Mouse (Mus musculus): ENCODE measurements around the gene Gm8947. TPM values are rescaled to one million over a fixed set of nuclear protein-coding genes. Genes with fewer than 3 reads are reported as not detected.

Gene Gm8947
- total and polyA plus RNA-seq, 3 experiments: 0.08 to 0.36 TPM; not detected in 1

GRCm38 (mm10) chr1:151216417-151216816 is 24.2 kb downstream of the Gm8947 start:
- no peak for DNase-seq (ENCODE audit: extremely low read depth)
- Histone ChIP-seq H3K79me2 (replicated peaks; ENCODE audit: control insufficient read depth, extremely low read depth, insufficient read depth, poor library complexity, severe bottlenecking) (no peaks in the 10 kb centered on the region), H3K27ac (ENCODE audit: insufficient read depth, low read depth) (no peak overlapping the region), H3K9ac (ENCODE audit: insufficient read depth, low read depth) (no peak overlapping the region), H3K4me2 (ENCODE audit: insufficient read depth, low read depth, poor library complexity, severe bottlenecking) (no peak overlapping the region), H3K4me1 (ENCODE audit: control insufficient read depth in 1 of 2, insufficient read depth in 2 of 2) (peaks cover 2 to 22% of the 10 kb centered on the region in 2 experiments; a peak in 2 of 4 replicates), H3K36me3 (replicated peaks in 1 of 2; ENCODE audit: control insufficient read depth in 1 of 2, insufficient read depth in 1 of 2, low read length in 1 of 2) (no peaks in the 10 kb centered on the region), H3K9me3 (replicated peaks; ENCODE audit: low read length) (no peaks in the 10 kb centered on the region), H3K4me3 (replicated peaks in 1 of 3; ENCODE audit: low read depth in 2 of 3, low read length in 2 of 3, poor library complexity in 1 of 3) (no peak overlapping the region), H3K27me3 (replicated peaks) (no peaks in the 10 kb centered on the region)
- in situ Hi-C loops (cut with MboI; ENCODE audit: low pct_ligation_motif_present, low pct_unique_long_range_greater_than_20kb, low sequenced_read_pairs) (no loop called here), dilution Hi-C loops (cut with MboI; ENCODE audit: extremely low pct_ligation_motif_present, extremely low pct_unique_long_range_greater_than_20kb, low sequenced_read_pairs) (no loop called here)
- TF ChIP-seq POLR2AphosphoS2 (IDR thresholded peaks at IDR 0.05; ENCODE audit: low read depth, low read length): no peak
- no peak for TF ChIP-seq USF1 (IDR thresholded peaks at IDR 0.05; ENCODE audit: low read depth, low read length)
- TF ChIP-seq MAFK (IDR thresholded peaks at IDR 0.05; ENCODE audit: insufficient replicate concordance, low read length): no peak
- no peak for TF ChIP-seq BHLHE40 (IDR thresholded peaks at IDR 0.05; ENCODE audit: low read depth, low read length)
- no peak for TF ChIP-seq CHD2 (IDR thresholded peaks at IDR 0.05; ENCODE audit: low read length)
- TF ChIP-seq MEF2A (IDR thresholded peaks at IDR 0.05; ENCODE audit: borderline replicate concordance, low read depth, low read length): no peak
- no peak for TF ChIP-seq MAX (IDR thresholded peaks at IDR 0.05; ENCODE audit: low read length)
- TF ChIP-seq PAX5 (IDR thresholded peaks at IDR 0.05; ENCODE audit: low read length): no peak
- no peak for TF ChIP-seq RAD21 (IDR thresholded peaks at IDR 0.05; ENCODE audit: low read depth, low read length)
- TF ChIP-seq ZC3H11A (IDR thresholded peaks at IDR 0.05; ENCODE audit: low read depth, low read length): no peak
- no peak for TF ChIP-seq MAZ (IDR thresholded peaks at IDR 0.05; ENCODE audit: low read depth, low read length)

GRCm38 (mm10) chr1:151219045-151219444 is 26.9 kb downstream of the Gm8947 start:
- no peak for DNase-seq (ENCODE audit: extremely low read depth)
- H3K27me3 ChIP-seq (replicated peaks): no peaks in the 10 kb centered on the region
- no peaks in the 10 kb centered on the region for H3K36me3 ChIP-seq (replicated peaks in 1 of 2; ENCODE audit: control insufficient read depth in 1 of 2, insufficient read depth in 1 of 2, low read length in 1 of 2)
- H3K4me1 ChIP-seq (ENCODE audit: control insufficient read depth in 1 of 2, insufficient read depth in 2 of 2): peaks cover 2 to 35% of the 10 kb centered on the region in 2 experiments; a peak in 2 of 4 replicates
- H3K9me3 ChIP-seq (replicated peaks; ENCODE audit: low read length): no peaks in the 10 kb centered on the region
- no peak overlapping the region for H3K27ac ChIP-seq (ENCODE audit: insufficient read depth, low read depth)
- dilution Hi-C loops (cut with MboI; ENCODE audit: extremely low pct_ligation_motif_present, extremely low pct_unique_long_range_greater_than_20kb, low sequenced_read_pairs): no loop called here
- H3K4me3 ChIP-seq (replicated peaks in 1 of 3; ENCODE audit: low read depth in 2 of 3, low read length in 2 of 3, poor library complexity in 1 of 3): no peak overlapping the region
- no peaks in the 10 kb centered on the region for H3K79me2 ChIP-seq (replicated peaks; ENCODE audit: control insufficient read depth, extremely low read depth, insufficient read depth, poor library complexity, severe bottlenecking)
- H3K9ac ChIP-seq (ENCODE audit: insufficient read depth, low read depth): no peak overlapping the region
- no peak overlapping the region for H3K4me2 ChIP-seq (ENCODE audit: insufficient read depth, low read depth, poor library complexity, severe bottlenecking)
- TF ChIP-seq TCF12 (IDR thresholded peaks at IDR 0.05; ENCODE audit: low read depth, low read length): no peak
- TF ChIP-seq ETS1 (conservative IDR thresholded peaks at IDR 0.05; ENCODE audit: low read depth, low read length): no peak
- no peak for TF ChIP-seq POLR2AphosphoS2 (IDR thresholded peaks at IDR 0.05; ENCODE audit: low read depth, low read length)
- no peak for TF ChIP-seq CTCF (conservative IDR thresholded peaks at IDR 0.05 in 1 of 2, IDR thresholded peaks at IDR 0.05 in 1 of 2; ENCODE audit: low read depth in 2 of 2, low read length in 2 of 2)
- TF ChIP-seq HCFC1 (IDR thresholded peaks at IDR 0.05; ENCODE audit: low read depth, low read length): no peak
- no peak for TF ChIP-seq JUN (IDR thresholded peaks at IDR 0.05; ENCODE audit: insufficient read depth, low read depth, low read length)
- no peak for TF ChIP-seq BHLHE40 (IDR thresholded peaks at IDR 0.05; ENCODE audit: low read depth, low read length)
- in situ Hi-C loops (cut with MboI; ENCODE audit: low pct_ligation_motif_present, low pct_unique_long_range_greater_than_20kb, low sequenced_read_pairs): no loop called here
